Mouse (Mus musculus) left cerebral cortex, postnatal 4 days (tissue): ENCODE measurements around the gene Gng11. TPM values are rescaled to one million over a fixed set of nuclear protein-coding genes. Genes with fewer than 3 reads are reported as not detected.

Experiments used
- DNase-seq: peaks from one replicate; pipeline ENCODE4 v3.0.0-alpha.2; 2022
- intact Hi-C: fragments of 180-260 bp; cut with DNase I; formaldehyde crosslinking; loops from one replicate; pipeline ENCODE4 v1.15.1; 2025
- total RNA-seq, 2 experiments: library from RNA; stranded (reverse); gene quantifications; 2 replicates each; pipeline ENCODE4 v1.2.3; 2021

The Gng11 gene
- 1 to 10 TPM; 8.2 to 9.3 TPM for total RNA-seq

- DNase-seq, result peak; percentile 51
- intact Hi-C loops, result no loop called here
Observed at GRCm38 (mm10) chr6:4003890-4004306, at the start of gene Gng11. Gng11 (plus strand) TSS chr6:4003904.

- DNase-seq, result no peak
- intact Hi-C loops, result no loop called here
Observed at GRCm38 (mm10) chr6:3954969-3955368, 48.7 kb upstream of the Gng11 start.

GRCm38 (mm10) chr6:3967676-3968626 lies 35.8 kb upstream of the Gng11 start:
- intact Hi-C loops, result no loop called here
- peak; percentile 6 for DNase-seq

GRCm38 (mm10) chr6:3973679-3974078 lies 30.0 kb upstream of the Gng11 start:
- no peak for DNase-seq
- intact Hi-C loops, result no loop called here

GRCm38 (mm10) chr6:3982661-3983284 lies 20.9 kb upstream of the Gng11 start:
- intact Hi-C loops, result no loop called here

GRCm38 (mm10) chr6:3988750-3989149 lies 15.0 kb upstream of the Gng11 start, which contains the start of gene Tfpi2:
Tfpi2 (minus strand) TSS chr6:3988919.
- DNase-seq, result no peak
- intact Hi-C loops, result no loop called here

More at GRCm38 (mm10) chr6:3982661-3983284, 20.9 kb upstream of the Gng11 start:
- DNase-seq, result no peak

- intact Hi-C loops, result no loop called here
- DNase-seq, result no peak
Observed at GRCm38 (mm10) chr6:3993492-3993891, 10.2 kb upstream of the Gng11 start, which contains the start of gene Gngt1. Gngt1 (plus strand) TSS chr6:3993792.

- DNase-seq, result no peak
- intact Hi-C loops, result no loop called here
Observed at GRCm38 (mm10) chr6:3998089-3998488, 5.6 kb upstream of the Gng11 start.

- DNase-seq, result no peak
- intact Hi-C loops, result no loop called here
Observed at GRCm38 (mm10) chr6:3999296-3999695, 4.4 kb upstream of the Gng11 start.

GRCm38 (mm10) chr6:4000716-4001115 lies 3.0 kb upstream of the Gng11 start:
- intact Hi-C loops, result no loop called here

GRCm38 (mm10) chr6:4003445-4003844 lies 259 bp upstream of the Gng11 start:
- intact Hi-C loops, result no loop called here
- no peak for DNase-seq

More at GRCm38 (mm10) chr6:4000716-4001115, 3.0 kb upstream of the Gng11 start:
- DNase-seq, result no peak

- intact Hi-C loops, result no loop called here
- no peak for DNase-seq
Observed at GRCm38 (mm10) chr6:4004808-4005207, 1.1 kb downstream of the Gng11 start.

- intact Hi-C loops, result no loop called here
- DNase-seq, result no peak
Observed at GRCm38 (mm10) chr6:4008501-4009040, 4.9 kb downstream of the Gng11 start.

GRCm38 (mm10) chr6:4009548-4009947 lies 5.8 kb downstream of the Gng11 start:
- DNase-seq, result no peak
- intact Hi-C loops, result no loop called here

- intact Hi-C loops, result no loop called here
- no peak for DNase-seq
Observed at GRCm38 (mm10) chr6:4022645-4023044, 18.9 kb downstream of the Gng11 start.

GRCm38 (mm10) chr6:4026367-4026766 lies 22.7 kb downstream of the Gng11 start:
- no peak for DNase-seq
- intact Hi-C loops, result no loop called here

GRCm38 (mm10) chr6:4030956-4031355 lies 27.3 kb downstream of the Gng11 start:
- no peak for DNase-seq
- intact Hi-C loops, result no loop called here

GRCm38 (mm10) chr6:4041821-4042220 lies 38.1 kb downstream of the Gng11 start:
- intact Hi-C loops, result no loop called here
- DNase-seq, result no peak

GRCm38 (mm10) chr6:4047200-4047599 lies 43.5 kb downstream of the Gng11 start:
- intact Hi-C loops, result no loop called here
- no peak for DNase-seq

GRCm38 (mm10) chr6:4052843-4053242 lies 49.1 kb downstream of the Gng11 start:
- DNase-seq, result no peak
- intact Hi-C loops, result no loop called here

- DNase-seq, result no peak
- intact Hi-C loops, result no loop called here
Observed at GRCm38 (mm10) chr6:4054387-4054786, 50.7 kb downstream of the Gng11 start.
